Mouse (Mus musculus): ENCODE data around the gene Mettl1.

The Mettl1 gene

GRCm38 (mm10) chr10:127047954-127048353, 6.7 kb downstream of the Mettl1 start, which contains the start of gene Cyp27b1:
Cyp27b1 (plus strand) TSS chr10:127048250.
- no peak for DNase-seq

GRCm38 (mm10) chr10:127048608-127049394, 7.6 kb downstream of the Mettl1 start:
- no peak for DNase-seq

GRCm38 (mm10) chr10:127049395-127050118, 8.3 kb downstream of the Mettl1 start:
- DNase-seq, result peak in 1 of 2 experiments; percentile 47

GRCm38 (mm10) chr10:127050119-127050474, 8.9 kb downstream of the Mettl1 start:
- DNase-seq, result no peak

GRCm38 (mm10) chr10:127054646-127055045, 13.4 kb downstream of the Mettl1 start:
- DNase-seq, result peak in 1 of 2 experiments; percentile 50

- DNase-seq, result no peak
Observed at GRCm38 (mm10) chr10:127055406-127055805, 14.2 kb downstream of the Mettl1 start.

- DNase-seq, result peak in 1 of 2 experiments; percentile 39
Observed at GRCm38 (mm10) chr10:127056490-127056889, 15.3 kb downstream of the Mettl1 start.

- peak; percentile 83 to 89 for DNase-seq
Observed at GRCm38 (mm10) chr10:127058161-127058560, 16.9 kb downstream of the Mettl1 start.

GRCm38 (mm10) chr10:127058708-127059107, 17.5 kb downstream of the Mettl1 start:
- DNase-seq, result peak in 1 of 2 experiments; percentile 39

GRCm38 (mm10) chr10:127059174-127059967, 18.2 kb downstream of the Mettl1 start:
- DNase-seq, result peak in 1 of 2 experiments; percentile 66

- DNase-seq, result peak; percentile 88 to 95
Observed at GRCm38 (mm10) chr10:127059968-127060916, 19.0 kb downstream of the Mettl1 start, which contains the start of gene March9. March9 (minus strand) TSS chr10:127060184.

GRCm38 (mm10) chr10:127061085-127061484, 19.9 kb downstream of the Mettl1 start:
- DNase-seq, result no peak

- no peak for DNase-seq
Observed at GRCm38 (mm10) chr10:127061513-127061912, 20.3 kb downstream of the Mettl1 start.

GRCm38 (mm10) chr10:127062101-127062500, 20.9 kb downstream of the Mettl1 start:
- peak in 1 of 2 experiments; percentile 38 for DNase-seq

GRCm38 (mm10) chr10:127062503-127062902, 21.3 kb downstream of the Mettl1 start:
- no peak for DNase-seq

GRCm38 (mm10) chr10:127063239-127063872, 22.1 kb downstream of the Mettl1 start, which contains the start of gene Cdk4:
Cdk4 (plus strand) TSS chr10:127063534.
- peak; percentile 100 for DNase-seq

GRCm38 (mm10) chr10:127063913-127064870, 23.0 kb downstream of the Mettl1 start:
- peak in 1 of 2 experiments; percentile 43 for DNase-seq

GRCm38 (mm10) chr10:127065981-127066380, 24.8 kb downstream of the Mettl1 start:
- DNase-seq, result no peak

GRCm38 (mm10) chr10:127066519-127067018, 25.4 kb downstream of the Mettl1 start:
- DNase-seq, result no peak

Data from cerebellum, postnatal 25 days (tissue).